Mouse (Mus musculus) frontal cortex, postnatal 10 days (tissue): ENCODE measurements around the gene Clec2g.
"Not testable (repeated sequence)": the region's sequence is repeated elsewhere in the genome, so short reads cannot be mapped to it uniquely, and the experiment has no call there.

Source experiments
- DNase-seq, 2 experiments: peaks; one replicate each; pipeline ENCODE4 v3.0.0; 2022; ENCODE audit warnings: low spot score in 2 of 2, mixed read lengths in 1 of 2

Clec2g gene

DNA sequence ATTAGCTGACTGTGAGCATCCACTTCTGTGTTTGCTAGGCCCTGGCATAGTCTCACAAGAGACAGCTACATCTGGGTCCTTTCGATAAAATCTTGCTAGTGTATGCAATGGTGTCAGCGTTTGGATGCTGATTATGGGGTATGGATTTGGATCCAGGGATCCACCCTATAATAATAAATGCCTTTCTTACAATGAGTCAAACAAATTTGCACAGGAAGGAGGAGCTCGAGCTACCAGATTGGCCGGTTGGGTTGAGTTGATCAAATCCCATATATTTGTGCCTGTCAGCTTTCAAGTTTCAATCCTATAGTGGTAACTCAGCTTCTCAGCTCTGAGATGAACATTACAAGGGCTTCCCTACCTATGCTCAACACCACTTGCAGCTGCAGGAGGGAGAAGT is at the start of gene Clec2g:
Clec2g (plus strand) TSS at position 301 of the 400 bp plus-strand sequence.
- not testable (repeated sequence) for DNase-seq

DNA sequence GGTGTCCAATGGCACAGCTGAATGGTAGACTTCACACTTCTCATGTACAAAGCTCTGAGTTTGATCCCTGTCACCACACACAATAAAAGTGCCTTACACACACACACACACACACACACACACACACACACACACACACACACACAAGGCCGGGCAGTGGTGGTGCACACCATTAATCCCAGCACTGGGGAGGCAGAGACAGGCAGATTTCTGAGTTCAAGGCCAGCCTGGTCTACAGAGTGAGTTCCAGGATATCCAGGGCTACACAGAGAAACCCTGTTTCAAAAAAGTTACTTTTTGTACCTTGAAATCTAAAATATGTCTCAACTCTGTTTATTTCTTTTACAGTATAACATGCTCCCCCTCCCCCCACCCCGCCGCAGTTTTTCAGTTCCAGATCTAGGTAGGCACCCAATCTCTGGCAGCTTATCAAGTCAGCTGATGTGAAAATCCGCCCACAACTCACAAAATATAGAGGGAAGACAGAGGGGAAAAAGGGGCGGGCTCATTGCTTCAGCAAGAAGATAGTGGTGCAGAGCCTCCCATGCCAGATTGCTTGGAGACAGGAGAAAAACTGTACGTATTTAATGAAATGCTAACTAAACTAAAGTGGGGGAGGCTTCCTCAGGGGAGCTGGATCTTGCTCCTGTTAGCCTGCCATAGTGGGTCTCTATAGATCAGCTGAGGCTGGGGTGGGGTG is 46.9 kb upstream of the Clec2g start, which contains the start of gene Clec2i:
Clec2i (plus strand) TSS at position 498 of the 700 bp plus-strand sequence.
- peak; percentile 10 to 18 for DNase-seq

DNA sequence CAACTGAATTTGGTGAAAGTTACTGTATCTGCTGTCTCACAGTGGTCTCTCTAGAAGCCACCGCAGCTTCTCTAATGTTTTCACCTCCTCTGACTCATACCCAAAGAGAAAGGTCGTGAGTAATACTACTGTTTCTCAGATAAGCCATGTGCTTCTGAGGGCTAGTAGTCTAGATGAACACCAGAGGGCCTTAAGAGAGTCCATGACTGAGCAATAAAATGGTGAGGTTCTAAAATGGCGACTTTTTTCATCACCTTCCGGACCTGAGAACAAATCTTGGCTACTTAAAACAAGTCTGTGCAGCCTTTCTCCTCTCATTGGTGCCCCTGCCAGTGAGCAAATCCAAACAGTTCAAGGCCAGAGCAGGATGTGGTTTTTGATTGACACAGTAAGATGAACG is 45.3 kb upstream of the Clec2g start:
- no peak for DNase-seq

DNA sequence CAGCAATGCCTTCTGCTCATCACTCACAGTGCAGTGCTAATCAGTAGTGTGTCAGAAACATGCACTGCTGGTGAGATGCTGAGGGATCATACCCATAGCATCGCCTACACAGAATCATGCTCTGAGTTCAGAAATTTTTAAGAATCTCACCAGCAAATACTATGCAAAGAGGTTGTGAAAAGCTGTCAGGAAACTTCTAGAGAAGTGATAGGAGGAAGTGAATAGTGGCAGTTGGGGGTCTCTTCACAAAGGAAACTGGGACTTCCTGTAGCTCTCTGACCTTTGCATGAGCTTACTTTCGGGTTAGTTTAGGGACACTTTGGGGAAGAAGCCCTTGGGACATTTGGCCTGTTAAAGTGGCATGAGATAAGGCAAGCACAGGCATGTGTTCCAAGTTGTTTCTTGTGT is 43.2 kb upstream of the Clec2g start, which contains the start of gene BC035044:
BC035044 (minus strand) TSS at position 179 of the 408 bp plus-strand sequence.
- DNase-seq: no peak

DNA sequence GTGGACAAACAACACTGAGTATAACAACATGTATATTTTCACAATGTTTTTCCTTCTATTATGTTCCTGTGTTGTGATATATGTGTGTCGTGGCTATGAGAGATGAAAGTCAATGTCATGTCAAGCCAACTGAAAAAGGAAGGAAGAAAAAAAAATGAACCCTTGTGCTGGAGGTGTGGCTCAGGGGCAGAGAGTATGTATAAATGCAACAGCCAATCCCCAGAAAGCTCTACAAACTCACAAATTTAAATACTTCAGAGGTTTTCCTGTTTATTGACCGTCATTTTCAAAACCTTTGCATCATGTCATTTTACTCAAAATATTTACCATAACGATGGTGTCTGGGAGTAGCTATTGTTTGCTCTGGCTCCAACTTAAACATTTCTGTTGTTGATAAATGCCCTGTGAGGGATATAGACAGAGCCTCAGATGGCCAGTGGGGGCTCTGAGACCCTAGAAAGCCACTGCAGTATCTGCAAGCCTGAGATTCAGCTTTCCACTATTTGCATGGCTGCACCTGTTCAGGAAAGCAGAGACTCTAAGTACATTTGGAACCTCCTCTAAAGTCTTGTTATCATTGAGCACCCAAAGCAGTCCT is 38.7 kb upstream of the Clec2g start:
- no peak for DNase-seq

DNA sequence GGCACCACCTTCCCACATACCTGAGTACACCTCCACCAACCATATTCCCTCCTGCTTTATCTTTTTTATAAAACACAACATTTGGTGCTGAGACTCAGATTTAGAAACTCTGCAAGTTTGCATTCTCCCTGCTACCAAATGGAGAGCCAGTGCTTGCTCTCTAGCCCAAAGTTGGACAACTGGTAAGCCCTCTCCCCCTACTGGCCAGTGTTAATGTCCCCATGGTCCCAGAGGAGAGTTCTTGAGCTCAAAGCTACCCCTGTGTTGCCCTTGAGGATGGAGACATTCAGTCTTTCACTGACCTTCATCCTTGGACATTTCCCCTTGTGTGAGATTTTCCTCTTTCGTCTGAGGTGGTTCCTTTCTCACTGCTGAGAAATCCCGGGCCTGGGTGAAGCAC is 34.1 kb upstream of the Clec2g start:
- DNase-seq: no peak

DNA sequence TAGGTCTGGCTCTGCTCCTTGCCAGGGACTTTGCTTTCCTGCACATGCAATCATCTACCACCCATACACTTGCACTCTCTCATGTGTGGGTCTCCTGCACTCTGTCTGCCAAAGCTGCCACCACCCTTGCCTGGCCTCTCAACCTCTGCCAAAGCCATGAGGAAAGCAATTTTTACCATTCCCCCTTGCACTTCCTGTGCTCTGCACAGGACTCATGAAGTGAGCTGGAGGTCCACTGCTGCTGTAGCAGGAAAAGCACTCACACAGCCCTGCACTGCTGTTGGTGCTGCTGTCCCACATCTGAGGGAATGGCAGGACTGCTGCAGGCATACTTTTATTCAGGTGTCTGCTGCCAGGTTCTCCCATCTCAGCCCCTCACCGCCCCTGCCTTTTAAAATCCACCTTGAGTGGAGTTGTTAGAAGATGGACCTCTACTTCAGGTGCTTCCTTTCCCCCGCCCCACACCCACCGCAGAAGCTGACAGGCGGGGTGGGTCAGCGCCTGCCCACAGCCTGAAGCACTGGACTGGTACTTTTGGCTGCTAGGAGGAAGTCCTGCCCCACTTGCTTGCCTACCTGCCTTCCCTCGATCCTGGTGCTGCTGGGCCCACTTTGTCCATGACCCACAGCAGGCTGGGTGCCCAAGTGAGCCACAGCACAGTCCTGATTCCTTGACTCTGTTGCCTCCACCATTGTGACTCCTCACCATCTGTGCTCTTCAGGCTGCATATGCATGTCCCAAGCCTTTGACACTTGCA is 33.2 kb upstream of the Clec2g start:
- not testable (repeated sequence) for DNase-seq

DNA sequence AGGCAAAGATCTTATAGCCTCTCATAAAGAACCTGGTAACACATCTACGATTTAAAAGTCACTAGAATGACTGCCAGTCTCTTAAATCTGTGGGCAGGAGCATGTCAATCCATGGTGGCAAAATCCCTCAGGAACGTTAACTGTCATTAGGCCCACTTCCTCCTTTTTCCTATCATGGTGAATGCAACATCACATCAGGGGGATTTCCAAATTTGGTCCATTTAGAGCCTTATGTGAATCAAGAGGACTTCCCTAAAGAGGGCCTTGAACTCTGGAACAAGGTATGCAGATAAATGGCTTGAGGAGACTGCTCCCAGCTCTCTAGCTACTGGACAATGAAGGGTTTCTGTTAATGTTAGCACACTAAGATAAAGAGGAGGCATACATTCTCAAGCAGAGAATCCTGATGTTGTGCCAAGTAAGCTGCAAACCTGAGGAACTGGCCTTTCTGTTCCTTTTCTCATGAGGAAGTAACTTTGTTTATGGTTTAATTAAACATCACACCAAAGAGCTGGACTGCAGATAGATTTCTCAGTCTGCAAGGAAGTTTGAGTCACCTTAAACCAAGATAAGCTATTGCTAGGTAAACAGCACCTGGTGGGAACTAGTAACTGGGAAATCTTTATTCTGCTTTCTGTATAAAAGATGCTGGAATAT is 20.5 kb upstream of the Clec2g start:
- no peak for DNase-seq

DNA sequence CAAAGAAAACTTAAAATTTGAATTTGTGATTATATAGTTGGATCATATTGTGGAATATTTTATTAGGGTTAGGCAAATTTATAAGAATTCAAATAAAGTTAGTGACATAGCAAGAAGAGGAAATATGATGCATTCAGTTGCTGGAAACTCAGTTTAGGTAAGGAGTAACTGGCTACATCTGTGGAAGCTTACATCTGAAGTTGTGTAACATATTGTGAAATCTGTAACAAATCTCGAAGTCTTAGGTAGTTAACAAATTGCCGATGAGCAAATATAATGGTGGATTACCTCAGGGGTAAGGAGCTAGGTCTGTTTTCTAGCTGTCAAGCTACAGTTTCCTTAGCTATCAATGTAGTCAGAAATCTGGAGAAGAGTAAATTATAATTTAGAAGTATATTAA is 16.9 kb upstream of the Clec2g start:
- no peak for DNase-seq

DNA sequence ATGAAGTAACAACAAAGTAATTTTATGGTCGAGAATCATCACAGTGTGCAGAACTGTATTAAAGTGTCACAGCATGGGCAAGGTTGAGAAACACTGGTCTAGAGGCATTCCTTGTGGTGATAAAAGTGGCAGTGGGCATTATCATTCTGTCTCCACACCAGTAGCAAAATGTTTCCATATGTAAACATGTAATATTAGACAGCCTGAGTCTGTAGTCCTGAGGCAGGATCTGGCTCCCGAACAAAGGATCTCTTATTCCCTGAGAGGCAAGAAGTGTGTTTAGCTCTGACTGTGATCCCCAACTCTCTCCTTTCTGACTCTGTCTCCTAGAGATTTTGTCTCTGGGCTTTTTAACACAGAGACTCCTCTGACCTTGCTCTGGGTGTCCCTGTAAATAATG is 1.1 kb upstream of the Clec2g start:
- no peak for DNase-seq

DNA sequence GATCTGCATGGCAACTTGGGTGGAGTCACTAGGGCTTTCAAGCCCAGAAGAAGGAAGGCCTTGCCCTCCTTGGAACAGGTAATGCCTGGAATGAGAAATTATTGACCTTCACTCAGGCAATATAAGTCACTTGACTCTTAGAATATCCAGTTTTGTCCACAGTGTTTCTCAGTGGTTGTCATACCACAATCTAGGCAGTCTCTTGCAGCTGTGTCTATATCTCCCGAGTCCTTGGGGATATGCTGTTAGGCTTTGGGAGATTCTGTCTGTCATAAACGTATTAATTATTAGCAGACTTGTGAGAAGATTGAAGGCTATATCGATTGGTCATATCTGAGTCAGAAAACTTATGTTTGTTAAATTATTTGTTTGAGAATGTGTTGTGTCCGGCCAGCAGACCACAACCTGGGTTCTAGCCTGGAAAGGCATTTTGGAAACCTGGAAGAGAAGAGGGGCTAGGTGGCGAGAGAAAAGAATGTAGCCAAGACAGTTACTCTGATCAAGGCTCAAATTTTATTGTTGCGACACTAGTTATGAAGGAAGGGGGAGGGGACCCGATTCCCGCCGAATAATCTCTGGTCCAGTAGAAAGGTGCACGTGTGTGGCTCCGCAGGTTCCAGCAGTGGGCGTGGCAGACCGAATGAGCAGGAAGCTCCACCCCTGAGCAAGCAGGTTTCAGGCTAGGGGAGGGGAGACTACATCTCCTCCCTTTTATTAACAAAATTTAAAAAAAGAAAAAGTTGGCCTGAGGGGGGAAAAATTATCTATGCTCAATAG is 1.9 kb downstream of the Clec2g start:
- not testable (repeated sequence) for DNase-seq

DNA sequence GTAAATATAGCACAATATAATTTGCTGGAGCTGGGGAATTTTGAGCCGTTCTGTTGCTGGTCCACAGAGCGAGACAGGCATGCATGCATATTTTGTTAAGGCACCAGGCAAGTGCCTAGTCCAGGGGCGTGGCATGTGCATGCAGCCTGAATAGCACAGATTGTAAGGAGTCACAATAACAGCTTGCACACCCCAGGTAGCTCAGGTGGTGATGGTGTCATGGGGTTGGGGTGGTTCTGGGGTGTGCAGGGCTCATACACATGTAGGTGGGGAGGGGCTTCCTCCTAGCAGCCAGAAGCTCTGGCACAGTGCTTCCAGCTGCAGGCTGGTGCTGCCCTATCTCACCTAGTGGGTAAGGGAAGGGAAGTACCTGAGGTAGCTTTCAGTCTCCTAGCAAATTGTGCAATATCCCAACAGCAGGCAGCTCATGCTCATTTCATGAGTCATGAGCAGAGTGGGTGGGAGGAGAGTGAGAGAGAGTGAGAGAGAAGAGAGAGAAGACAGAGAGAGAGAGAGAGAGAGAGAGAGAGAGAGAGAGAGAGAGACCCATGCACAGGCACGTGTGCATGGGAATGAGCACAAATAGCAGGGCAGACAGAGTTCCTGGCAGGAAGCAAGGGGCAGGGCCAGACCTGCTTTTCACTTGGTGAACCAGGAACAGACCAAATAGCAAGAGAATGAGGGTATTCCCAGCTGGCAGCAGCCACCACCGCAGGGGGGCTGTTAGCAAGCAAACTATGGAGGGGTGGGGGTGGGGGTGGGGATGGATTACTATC is 7.7 kb downstream of the Clec2g start:
- DNase-seq: no peak

DNA sequence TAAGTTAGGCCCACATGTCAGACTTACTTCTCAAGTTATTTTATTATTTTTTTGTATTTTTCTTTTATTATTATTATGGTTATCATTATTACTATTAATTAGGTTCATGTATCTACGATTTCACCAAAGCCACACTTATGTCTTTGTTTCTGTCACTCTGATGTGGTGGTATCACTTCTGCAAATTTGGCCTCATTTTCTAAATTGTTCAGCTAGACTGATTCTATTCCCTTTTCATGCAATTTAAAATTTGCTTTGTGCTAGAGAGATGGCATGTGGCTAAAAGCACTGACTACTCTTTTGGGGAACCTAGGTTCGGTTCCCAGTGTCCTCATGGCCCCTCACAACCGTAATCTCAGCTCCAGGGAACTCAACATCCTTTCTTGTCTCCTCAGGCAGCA is 11.4 kb downstream of the Clec2g start:
- no peak for DNase-seq

DNA sequence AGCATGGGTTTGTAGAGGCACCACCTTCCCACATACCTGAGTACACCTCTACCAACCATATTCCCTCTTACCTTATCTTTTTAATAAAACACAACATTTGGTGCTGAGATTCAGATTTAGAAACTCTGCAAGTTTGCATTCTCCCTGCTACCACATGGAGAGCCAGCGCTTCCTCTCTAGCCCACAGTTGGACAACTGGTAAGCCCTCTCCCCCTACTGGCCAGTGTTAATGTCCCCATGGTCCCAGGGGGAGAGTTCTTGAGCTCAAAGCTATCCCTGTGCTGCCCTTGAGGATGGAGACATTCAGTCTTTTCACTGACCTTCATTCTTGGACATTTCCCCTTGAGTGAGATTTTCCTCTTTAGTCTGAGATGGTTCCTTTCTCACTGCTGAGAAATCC is 26.9 kb downstream of the Clec2g start:
- DNase-seq: no peak

DNA sequence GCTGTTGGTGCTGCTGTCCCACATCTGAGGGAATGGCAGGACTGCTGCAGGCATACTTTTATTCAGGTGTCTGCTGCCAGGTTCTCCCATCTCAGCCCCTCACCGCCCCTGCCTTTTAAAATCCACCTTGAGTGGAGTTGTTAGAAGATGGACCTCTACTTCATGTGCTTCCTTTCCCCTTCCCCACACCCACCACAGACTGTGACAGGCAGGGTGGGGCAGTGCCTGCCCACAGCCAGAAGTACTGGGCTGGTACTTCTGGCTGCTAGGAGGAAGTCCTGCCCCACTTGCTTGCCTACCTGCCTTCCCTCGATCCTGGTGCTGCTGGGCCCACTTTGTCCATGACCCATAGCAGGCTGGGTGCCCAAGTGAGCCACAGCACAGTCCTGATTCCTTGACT is 27.9 kb downstream of the Clec2g start:
- DNase-seq: not testable (repeated sequence)

DNA sequence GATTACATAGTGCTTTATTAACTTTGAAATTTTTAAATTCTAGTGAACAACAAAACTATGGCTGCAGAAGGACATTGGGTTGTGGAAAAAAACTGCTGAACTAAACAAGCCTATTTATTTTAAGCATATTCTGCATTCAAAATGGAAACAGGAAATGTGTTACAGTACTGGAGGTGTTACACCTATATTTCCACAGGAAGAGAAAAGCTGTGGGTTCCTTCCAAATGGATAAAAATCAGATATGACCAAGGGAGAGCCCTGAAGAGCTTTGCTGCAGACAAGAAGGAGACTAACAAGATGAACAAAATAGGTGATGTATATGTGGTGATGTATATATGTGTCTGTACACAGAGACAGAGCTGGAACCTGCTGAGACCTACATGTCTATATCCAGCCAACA is 30.3 kb downstream of the Clec2g start:
- DNase-seq: no peak

DNA sequence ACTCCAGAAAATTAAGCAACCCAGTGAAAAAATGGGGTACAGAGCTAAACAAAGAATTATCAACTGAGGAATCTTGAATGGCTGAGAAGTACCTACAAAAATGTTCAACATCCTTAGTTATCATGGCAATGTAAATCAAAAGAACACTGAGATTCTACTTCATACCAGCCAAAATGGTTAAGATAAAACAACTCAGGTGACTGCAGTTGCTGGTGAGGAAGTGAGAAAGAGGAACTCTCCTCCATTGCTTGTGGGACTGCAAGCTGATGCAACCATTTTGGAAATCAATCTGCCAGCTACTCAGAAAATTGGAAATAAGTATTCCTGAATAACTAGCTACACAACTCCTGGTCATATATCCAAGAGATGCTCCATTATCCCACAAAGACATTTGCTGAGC is 34.3 kb downstream of the Clec2g start:
- DNase-seq: no peak

DNA sequence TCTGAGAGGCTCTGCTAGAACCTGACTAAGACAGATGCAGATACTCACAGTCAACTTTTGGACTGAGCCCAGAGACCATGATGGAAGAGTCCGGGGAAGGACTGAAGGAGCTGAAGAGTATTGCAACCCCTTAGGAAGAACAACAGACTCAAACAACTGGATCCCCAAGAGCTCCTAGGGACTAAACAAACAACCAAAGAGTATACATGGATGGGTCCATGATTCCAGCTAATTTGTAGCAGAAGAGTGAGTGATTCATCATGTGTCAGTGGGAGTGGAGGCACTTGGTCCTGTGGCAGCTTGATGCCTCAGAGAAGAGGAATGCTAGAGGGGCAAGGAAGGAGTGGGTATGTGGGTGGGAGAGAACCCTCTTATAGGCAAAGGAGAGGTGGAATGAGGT is 35.6 kb downstream of the Clec2g start:
- no peak for DNase-seq

DNA sequence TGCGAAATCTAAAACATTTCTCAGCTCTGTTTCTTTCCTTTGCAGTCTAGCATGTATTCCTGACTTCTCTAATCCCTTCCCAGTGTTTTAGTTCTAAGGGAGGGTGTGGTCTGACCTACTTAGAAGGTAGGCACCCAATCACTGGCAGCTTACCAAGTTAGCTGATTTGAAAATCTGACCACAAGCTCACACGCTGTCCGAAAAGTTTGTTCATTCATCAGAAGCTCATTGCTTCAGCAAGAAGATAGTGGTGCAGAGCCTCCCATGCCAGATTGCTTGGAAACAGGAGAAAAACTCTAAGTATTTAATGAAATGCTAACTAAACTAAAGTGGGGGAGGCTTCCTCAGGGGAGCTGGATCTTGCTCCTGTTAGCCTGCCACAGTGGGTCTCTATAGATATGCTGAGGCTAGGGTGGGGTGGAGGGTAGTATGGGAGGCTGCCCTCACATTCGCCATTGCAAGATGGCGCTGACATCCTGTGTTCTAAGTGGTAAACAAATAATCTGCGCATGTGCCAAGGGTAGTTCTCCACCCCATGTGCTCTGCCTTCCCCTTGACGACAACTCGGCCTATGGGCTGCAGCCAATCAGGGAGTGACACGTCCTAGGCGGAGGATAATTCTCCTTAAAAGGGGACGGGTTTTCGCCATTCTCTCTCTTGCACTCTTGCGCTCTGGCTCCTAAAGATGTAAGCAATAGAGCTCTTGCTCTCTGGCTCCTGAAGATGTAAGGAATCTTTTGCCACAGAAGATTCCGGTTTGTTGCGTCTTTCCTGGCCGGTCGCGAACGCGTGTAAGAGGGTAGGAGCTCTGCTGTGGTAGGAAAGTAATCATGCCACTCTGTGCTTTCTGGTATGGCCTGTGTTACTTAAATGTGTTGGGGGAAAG is 36.6 kb downstream of the Clec2g start:
- not testable (repeated sequence) for DNase-seq
